Mouse (Mus musculus): ENCODE measurements around the gene Cyp2c70. TPM values are rescaled to one million over a fixed set of nuclear protein-coding genes. Genes with fewer than 3 reads are reported as not detected.

The Cyp2c70 gene
- total RNA-seq, 2 experiments from 2014 or later, result 5.4 to 6.0 TPM

Other genes with a start within 250 kb of the Cyp2c70 start
- not detected for gene Cyp2c37, start 194.9 kb downstream of the Cyp2c70 start, total RNA-seq (2021)
- gene Cyp2c54, start 113.5 kb downstream of the Cyp2c70 start, total RNA-seq (2021), result not detected
- not detected for gene Cyp2c50, start 97.6 kb downstream of the Cyp2c70 start, total RNA-seq (2021)
- gene Pdlim1, start 84.5 kb upstream of the Cyp2c70 start, total RNA-seq (2021), result 1 to 10 TPM; 1.6 to 3.4 TPM

Data from left cerebral cortex, postnatal 4 days (tissue).